Mouse (Mus musculus) brain, embryonic 14.5 days (tissue): ENCODE measurements around the gene Prpf6.

ENCODE experiments used
- CTCF ChIP-seq: fragments of 200-500 bp; IDR thresholded peaks from 2 replicates; pipeline ENCODE4 v1.5.1; 2012; ENCODE audit warnings: inconsistent platforms, mild to moderate bottlenecking, moderate library complexity, borderline replicate concordance; ENCODE audit not compliant: insufficient read depth, insufficient read length; ENCODE audit errors: extremely low read depth
- POLR2A ChIP-seq: fragments of 200-500 bp; IDR thresholded peaks from 2 replicates; pipeline ENCODE4 v1.6.1; 2012; ENCODE audit warnings: mild to moderate bottlenecking, inconsistent platforms, borderline replicate concordance; ENCODE audit not compliant: poor library complexity, insufficient read depth, insufficient read length, severe bottlenecking; ENCODE audit errors: extremely low read depth

- TF ChIP-seq CTCF (no peak), POLR2A (no peak)
These were observed 80.3 kb downstream of the Prpf6 start for GRCm38 (mm10) chr2:181671984-181672383.
